Mouse (Mus musculus) midbrain, embryonic 13.5 days (tissue): Measurements from ENCODE around the gene Ank2. TPM values are rescaled to one million over a fixed set of nuclear protein-coding genes. Genes with fewer than 3 reads are reported as not detected.

Experiments
- ATAC-seq: fragments of 200-750 bp; cut with Nextera tagmentation; 2 replicates; pipeline ENCODE4 v1.8.0; 2017; ENCODE audit warnings: mild to moderate bottlenecking, moderate TSS enrichment, moderate library complexity
- H3K27ac ChIP-seq: fragments of 300-500 bp; sonication (generic); 2 replicates; pipeline ENCODE4 v1.5.1; 2015; ENCODE audit warnings: inconsistent platforms, mild to moderate bottlenecking, moderate library complexity
- H3K27me3 ChIP-seq: fragments of 300-500 bp; sonication (generic); 2 replicates; pipeline ENCODE4 v1.6.1; 2015; ENCODE audit warnings: mild to moderate bottlenecking, inconsistent platforms
- H3K36me3 ChIP-seq: fragments of 300-500 bp; sonication (generic); 2 replicates; pipeline ENCODE4 v1.6.1; 2015; ENCODE audit warnings: mild to moderate bottlenecking, inconsistent platforms
- H3K4me1 ChIP-seq: fragments of 300-500 bp; sonication (generic); replicated peaks from 2 replicates; pipeline ENCODE4 v1.6.1; 2015; ENCODE audit warnings: inconsistent platforms
- H3K4me2 ChIP-seq: fragments of 300-500 bp; sonication (generic); replicated peaks from 2 replicates; pipeline ENCODE4 v1.6.1; 2015; ENCODE audit warnings: moderate library complexity, mild to moderate bottlenecking, inconsistent platforms
- H3K4me3 ChIP-seq: fragments of 300-500 bp; sonication (generic); replicated peaks from 2 replicates; pipeline ENCODE4 v1.5.1; 2015; ENCODE audit warnings: mild to moderate bottlenecking, inconsistent platforms
- H3K9ac ChIP-seq: fragments of 300-500 bp; sonication (generic); replicated peaks from 2 replicates; pipeline ENCODE4 v1.6.1; 2015; ENCODE audit warnings: mild to moderate bottlenecking, inconsistent platforms
- H3K9me3 ChIP-seq: fragments of 300-500 bp; sonication (generic); 2 replicates; pipeline ENCODE4 v1.6.1; 2016; ENCODE audit warnings: mild to moderate bottlenecking, inconsistent platforms
- WGBS: fragments of 180-500 bp; shearing (Covaris S2); methylation state at CpG from one replicate; pipeline ENCODE4 v1.1.7; 2015; 5-methylcytosine and 5-hydroxymethylcytosine counted together
- polyA plus RNA-seq: library from polyadenylated mRNA; unstranded; fragments of >200 nt; fragmentation: Nextera tagmentation; extraction: Ambion mirVana; gene quantifications from 2 replicates; pipeline ENCODE4 v1.2.1, GENCODE M21; 2015

Gene Ank2
- polyA plus RNA-seq, 1 experiment from 2014 or later, result 186 TPM

- ATAC-seq, result no peak
- Histone ChIP-seq H3K9me3 (no peaks in the 10 kb centered on the region), H3K36me3 (no peaks in the 10 kb centered on the region), H3K4me1 (0 out of 2 replicates have a peak, but pooled peaks cover 4% of the 10 kb centered on the region), H3K27me3 (no peaks in the 10 kb centered on the region), H3K4me2 (no peak overlapping the region), H3K4me3 (no peak overlapping the region), H3K9ac (no peak overlapping the region), H3K27ac (no peak overlapping the region)
- 76% methylated on average over 6 of the region's 6 CpGs for WGBS
These were observed 129.6 kb downstream of the Ank2 start for GRCm38 (mm10) chr3:127369529-127369928.

DNA sequence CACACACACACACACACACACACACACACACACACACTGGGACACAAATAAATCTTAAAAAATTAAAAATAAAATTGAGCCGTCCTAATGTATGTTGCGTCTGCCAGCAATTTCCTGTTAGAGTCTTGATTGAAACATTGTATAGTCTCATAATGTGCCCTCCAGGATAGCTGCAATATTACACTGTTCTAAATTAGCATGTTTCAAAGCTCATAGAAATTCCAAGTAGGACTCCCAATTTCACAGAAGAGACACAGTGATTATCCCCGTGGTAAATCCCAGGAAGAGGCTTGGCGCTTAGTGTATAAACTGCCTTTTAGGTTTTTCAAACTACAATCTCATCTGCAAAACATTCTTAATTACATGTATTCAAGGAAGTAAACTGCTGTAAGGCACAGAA, 131.7 kb downstream of the Ank2 start:
- Histone ChIP-seq H3K4me3 (no peak overlapping the region), H3K9ac (no peak overlapping the region), H3K9me3 (no peaks in the 10 kb centered on the region), H3K36me3 (no peaks in the 10 kb centered on the region), H3K4me1 (0 out of 2 replicates have a peak, but pooled peaks cover 4% of the 10 kb centered on the region), H3K4me2 (no peak overlapping the region), H3K27ac (no peak overlapping the region), H3K27me3 (no peaks in the 10 kb centered on the region)
- WGBS, result 79% methylated on average over 4 of the region's 4 CpGs
- ATAC-seq, result no peak

DNA sequence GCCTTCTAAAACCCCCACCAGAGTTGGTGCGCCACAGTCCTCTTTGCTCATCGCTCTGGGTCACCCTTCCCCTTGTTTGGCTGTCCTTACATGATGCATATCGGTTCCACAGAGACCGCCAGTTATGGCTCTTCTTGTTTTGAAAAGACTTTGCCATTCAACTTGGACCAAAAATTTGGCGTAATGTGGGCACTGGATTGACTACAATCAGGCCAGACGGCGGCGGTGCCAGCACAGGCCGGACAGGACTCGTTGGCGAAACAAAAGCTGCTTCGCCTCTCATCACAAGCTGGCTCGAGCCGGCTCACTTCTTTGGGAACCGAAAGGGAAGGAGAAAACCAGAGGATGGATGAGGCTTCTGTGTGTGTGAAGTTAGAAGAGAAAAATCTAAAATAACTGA, 135.6 kb downstream of the Ank2 start:
- H3K9ac ChIP-seq, result no peak overlapping the region
- H3K9me3 ChIP-seq, result no peaks in the 10 kb centered on the region
- no peak for ATAC-seq
- no peak overlapping the region for H3K27ac ChIP-seq
- no peaks in the 10 kb centered on the region for H3K27me3 ChIP-seq
- no peak overlapping the region for H3K4me2 ChIP-seq
- 83% methylated on average over 15 of the region's 15 CpGs for WGBS
- no peak overlapping the region for H3K4me3 ChIP-seq
- H3K4me1 ChIP-seq, result peaks cover 14% of the 10 kb centered on the region
- H3K36me3 ChIP-seq, result no peaks in the 10 kb centered on the region

GRCm38 (mm10) chr3:127362611-127363393, 136.3 kb downstream of the Ank2 start:
- Histone ChIP-seq H3K4me2 (no peak overlapping the region), H3K4me3 (no peak overlapping the region), H3K27ac (no peak overlapping the region), H3K36me3 (no peaks in the 10 kb centered on the region), H3K27me3 (no peaks in the 10 kb centered on the region), H3K9me3 (no peaks in the 10 kb centered on the region), H3K9ac (no peak overlapping the region), H3K4me1 (peaks cover 14% of the 10 kb centered on the region)
- WGBS, result 86% methylated on average over 9 of the region's 9 CpGs
- ATAC-seq, result no peak

DNA sequence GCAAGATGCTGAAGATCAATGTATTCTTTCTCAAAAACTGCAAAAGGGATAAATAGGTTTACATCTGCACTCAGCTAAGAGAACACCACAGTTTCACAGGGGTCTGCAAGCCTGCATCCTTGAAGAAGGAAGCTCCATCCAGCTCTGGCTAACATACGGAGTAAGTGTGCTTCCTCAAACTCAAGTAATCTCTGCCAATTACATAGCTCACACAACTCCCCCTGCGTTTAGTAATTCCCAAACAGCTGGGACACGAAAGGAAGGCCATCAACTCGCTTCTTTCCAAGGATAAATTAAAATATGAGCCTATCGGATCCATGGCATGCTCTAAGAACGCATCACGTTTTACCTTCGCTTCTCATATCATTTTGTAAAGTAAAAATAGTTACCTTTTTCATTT, 137.3 kb downstream of the Ank2 start:
- Histone ChIP-seq H3K9ac (no peak overlapping the region), H3K27me3 (no peaks in the 10 kb centered on the region), H3K36me3 (no peaks in the 10 kb centered on the region), H3K27ac (no peak overlapping the region), H3K4me3 (no peak overlapping the region), H3K9me3 (no peaks in the 10 kb centered on the region), H3K4me2 (no peak overlapping the region), H3K4me1 (peaks cover 10% of the 10 kb centered on the region)
- no peak for ATAC-seq
- whole genome bisulfite sequencing, result 69% methylated on average over 8 of the region's 8 CpGs

DNA sequence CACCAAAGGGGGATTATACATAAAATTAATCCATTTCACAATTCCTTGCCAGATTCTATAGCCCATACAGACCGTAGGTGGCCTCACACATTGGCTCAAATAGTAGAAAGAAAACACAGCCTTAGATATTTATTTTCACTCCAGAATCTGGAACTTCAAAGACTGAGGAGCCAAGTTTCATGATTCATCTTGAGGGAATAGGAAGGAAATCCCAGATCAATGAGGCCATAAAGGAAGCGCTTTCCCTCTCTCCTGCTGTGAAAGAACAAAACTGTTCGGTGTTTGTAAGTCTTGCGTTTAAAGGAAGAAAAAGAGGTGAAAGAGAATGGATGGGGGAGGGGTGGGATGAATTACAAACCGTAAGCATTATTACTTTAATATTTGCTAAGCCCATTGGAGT, 137.8 kb downstream of the Ank2 start:
- Histone ChIP-seq H3K27ac (no peak overlapping the region), H3K4me1 (peaks cover 10% of the 10 kb centered on the region), H3K9ac (no peak overlapping the region), H3K27me3 (no peaks in the 10 kb centered on the region), H3K4me2 (no peak overlapping the region), H3K9me3 (no peaks in the 10 kb centered on the region), H3K36me3 (no peaks in the 10 kb centered on the region), H3K4me3 (no peak overlapping the region)
- no peak for ATAC-seq
- 22% methylated on average over 5 of the region's 5 CpGs for WGBS

DNA sequence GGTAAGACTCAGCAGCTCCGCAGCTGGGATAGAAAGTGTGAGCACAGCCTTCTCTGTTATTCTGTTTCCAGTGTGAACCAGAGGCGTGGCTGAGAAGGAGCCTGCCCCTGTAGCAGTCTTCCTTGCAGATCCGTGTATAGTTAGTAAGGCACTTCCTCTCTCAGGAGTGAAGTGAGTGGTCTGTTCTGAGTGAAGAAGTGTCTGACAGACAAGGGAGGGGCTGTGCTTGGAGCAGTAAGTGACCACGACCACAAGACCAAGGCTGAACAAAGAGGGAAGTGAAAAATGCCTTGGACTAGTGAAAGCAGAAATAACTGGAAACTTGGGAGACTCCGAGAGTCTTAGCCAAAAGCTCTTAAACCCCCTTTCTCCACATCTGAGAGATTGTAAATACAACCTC, 143.9 kb downstream of the Ank2 start:
- H3K4me2 ChIP-seq, result no peak overlapping the region
- 56% methylated on average over 5 of the region's 5 CpGs for WGBS
- 0 out of 2 replicates have a peak, but pooled peaks cover 7% of the 10 kb centered on the region for H3K4me1 ChIP-seq
- no peak for ATAC-seq
- no peaks in the 10 kb centered on the region for H3K27me3 ChIP-seq
- H3K9me3 ChIP-seq, result no peaks in the 10 kb centered on the region
- H3K4me3 ChIP-seq, result no peak overlapping the region
- no peak overlapping the region for H3K9ac ChIP-seq
- no peaks in the 10 kb centered on the region for H3K36me3 ChIP-seq
- no peak overlapping the region for H3K27ac ChIP-seq

GRCm38 (mm10) chr3:127350602-127351362, 148.4 kb downstream of the Ank2 start:
- no peak overlapping the region for H3K4me3 ChIP-seq
- no peaks in the 10 kb centered on the region for H3K27me3 ChIP-seq
- 84% methylated on average over 9 of the region's 9 CpGs for WGBS
- peaks cover 12% of the 10 kb centered on the region; the same call in 1 of the 2 replicates for H3K4me1 ChIP-seq
- H3K4me2 ChIP-seq, result no peak overlapping the region
- no peak for ATAC-seq
- no peaks in the 10 kb centered on the region for H3K9me3 ChIP-seq
- H3K27ac ChIP-seq, result no peak overlapping the region
- H3K9ac ChIP-seq, result no peak overlapping the region
- no peaks in the 10 kb centered on the region for H3K36me3 ChIP-seq

GRCm38 (mm10) chr3:127348926-127349325, 150.2 kb downstream of the Ank2 start:
- Histone ChIP-seq H3K9me3 (no peaks in the 10 kb centered on the region), H3K27ac (no peak overlapping the region), H3K4me3 (no peak overlapping the region), H3K36me3 (no peaks in the 10 kb centered on the region), H3K4me2 (no peak overlapping the region), H3K9ac (no peak overlapping the region), H3K4me1 (peaks cover 6% of the 10 kb centered on the region; the same call in 1 of the 2 replicates), H3K27me3 (no peaks in the 10 kb centered on the region)
- ATAC-seq, result no peak
- WGBS, result 79% methylated on average over 7 of the region's 7 CpGs

DNA sequence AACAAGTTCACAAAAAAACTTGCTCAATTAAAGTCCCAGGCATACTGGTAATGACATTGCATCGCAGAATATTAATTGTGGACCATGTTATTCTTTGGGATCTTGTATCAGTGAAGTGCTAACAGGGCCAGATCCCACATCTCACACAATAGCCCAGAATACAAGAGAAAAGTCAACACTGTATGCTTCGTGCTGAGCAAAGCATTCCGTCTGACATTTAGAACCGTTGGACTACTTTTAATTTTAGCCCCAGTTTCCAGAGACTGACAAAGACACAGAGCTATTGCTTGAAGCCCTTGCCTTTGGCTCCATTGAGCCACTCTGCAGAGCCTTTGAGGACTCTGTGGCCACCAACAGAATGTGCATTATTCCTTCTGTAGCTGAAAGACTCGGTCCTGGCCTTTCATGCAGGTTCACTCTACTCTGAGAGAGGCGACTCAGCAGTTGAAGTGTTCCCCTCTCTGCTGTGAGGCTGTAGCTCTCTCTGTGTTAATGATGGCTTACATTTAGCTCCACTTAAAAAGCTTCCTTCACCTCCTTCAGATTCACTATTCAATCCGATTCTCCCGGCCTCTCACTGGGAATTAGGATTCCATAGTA, 153.2 kb downstream of the Ank2 start:
- H3K4me2 ChIP-seq, result no peak overlapping the region
- no peaks in the 10 kb centered on the region for H3K27me3 ChIP-seq
- H3K27ac ChIP-seq, result no peak overlapping the region
- ATAC-seq, result peak; percentile 48; the same call in 1 of the 2 replicates
- no peaks in the 10 kb centered on the region for H3K36me3 ChIP-seq
- peaks cover 6% of the 10 kb centered on the region; the same call in 1 of the 2 replicates for H3K4me1 ChIP-seq
- H3K4me3 ChIP-seq, result no peak overlapping the region
- WGBS, result 51% methylated on average over 8 of the region's 8 CpGs
- H3K9me3 ChIP-seq, result no peaks in the 10 kb centered on the region
- no peak overlapping the region for H3K9ac ChIP-seq

- Histone ChIP-seq H3K9me3 (no peaks in the 10 kb centered on the region), H3K27me3 (no peaks in the 10 kb centered on the region), H3K4me3 (no peak overlapping the region), H3K4me1 (peaks cover 6% of the 10 kb centered on the region; the same call in 1 of the 2 replicates), H3K4me2 (no peak overlapping the region), H3K36me3 (no peaks in the 10 kb centered on the region), H3K9ac (no peak overlapping the region), H3K27ac (no peak overlapping the region)
- ATAC-seq, result no peak
- 78% methylated on average over 2 of the region's 2 CpGs for WGBS
These were observed 157.8 kb downstream of the Ank2 start for GRCm38 (mm10) chr3:127341300-127341699.

DNA sequence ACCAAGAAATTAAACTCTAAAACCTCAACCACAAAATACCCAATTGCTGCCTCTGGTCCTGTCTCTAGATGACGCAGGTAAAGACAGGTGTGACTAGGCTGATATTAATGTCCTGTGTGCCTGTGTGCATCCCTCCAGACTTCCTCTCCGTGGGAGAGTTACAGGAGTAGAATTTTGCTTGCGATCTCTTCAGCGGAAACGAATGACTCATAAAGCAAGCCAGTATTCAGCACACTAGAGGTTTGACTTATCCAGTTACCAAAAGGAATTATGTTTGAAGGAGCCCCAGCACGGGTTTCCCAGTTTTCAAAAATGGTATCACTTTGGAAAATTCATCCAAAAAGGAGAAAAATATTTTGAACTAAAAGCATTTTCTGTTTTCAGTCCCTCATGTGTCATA, 164.3 kb downstream of the Ank2 start:
- Histone ChIP-seq H3K9me3 (no peaks in the 10 kb centered on the region), H3K4me3 (no peak overlapping the region), H3K27me3 (no peaks in the 10 kb centered on the region), H3K36me3 (peaks cover 8% of the 10 kb centered on the region; the same call in 1 of the 2 replicates), H3K4me1 (no peaks in the 10 kb centered on the region), H3K9ac (no peak overlapping the region), H3K4me2 (no peak overlapping the region), H3K27ac (no peak overlapping the region)
- no peak for ATAC-seq
- WGBS, result 90% methylated on average over 6 of the region's 6 CpGs
